Mouse (Mus musculus): ENCODE results near the gene Prokr2. TPM values are rescaled to one million over a fixed set of nuclear protein-coding genes. Genes with fewer than 3 reads are reported as not detected.

Gene Prokr2
- polyA plus RNA-seq, 1 experiment from 2014 or later: not detected

GRCm38 (mm10) chr2:132384511-132385193 is 595 bp downstream of the Prokr2 start:
- no peak for TF ChIP-seq EP300 (optimal IDR thresholded peaks at IDR 0.05)
- TF ChIP-seq CTCF (IDR thresholded peaks at IDR 0.05; ENCODE audit: low read depth): no peak
- H3K9me3 ChIP-seq (ENCODE audit: control insufficient read depth, low read length): no peaks in the 10 kb centered on the region
- under 1% methylated on average over 31 of the region's 31 CpGs for WGBS
- peak overlapping the region; percentile 43 for H3K4me3 ChIP-seq (ENCODE audit: low read depth, low read length)
- ATAC-seq (ENCODE audit: low FRiP score, low TSS enrichment) (peak; percentile 42; the same call in 1 of the 2 replicates), DNase-seq (ENCODE audit: low spot score) (no peak)
- peak overlapping the region; percentile 86 for H3K4me2 ChIP-seq (replicated peaks; ENCODE audit: low read depth)
- 0 out of 2 replicates have a peak, but pooled peaks cover 5% of the 10 kb centered on the region for H3K4me1 ChIP-seq (replicated peaks; ENCODE audit: control insufficient read depth, insufficient read depth)
- no peak overlapping the region for H3K27ac ChIP-seq (replicated peaks)
- 0 out of 2 replicates have a peak overlapping the region, but pooled peaks have one; percentile 18 for H3K9ac ChIP-seq (ENCODE audit: low read length)
- H3K27me3 ChIP-seq (ENCODE audit: control insufficient read depth, insufficient read depth, low read length): no peaks in the 10 kb centered on the region; the same call in 1 of the 2 replicates
- no peaks in the 10 kb centered on the region for H3K36me3 ChIP-seq (ENCODE audit: control insufficient read depth, insufficient read depth, low read length)

DNA sequence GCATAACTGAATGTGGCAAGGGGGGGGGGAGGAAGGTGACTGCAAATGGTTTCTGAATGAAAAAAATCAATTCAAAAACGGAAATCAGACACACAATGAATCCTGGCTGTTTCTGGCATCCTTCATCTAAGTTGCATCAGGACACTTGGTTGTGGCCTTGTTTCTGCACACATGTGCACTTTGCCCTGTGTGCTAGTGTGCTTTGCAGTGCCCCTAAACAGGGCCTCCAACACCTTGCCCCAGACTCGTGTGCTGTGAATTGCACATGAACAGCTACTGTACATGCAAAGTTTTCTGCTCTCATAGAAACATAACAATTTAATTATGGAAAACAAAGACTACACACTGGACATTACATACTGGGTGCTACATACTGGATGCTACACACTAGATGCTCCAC is 2.9 kb downstream of the Prokr2 start:
- Histone ChIP-seq H3K27ac (replicated peaks) (no peak overlapping the region), H3K4me3 (ENCODE audit: low read depth, low read length) (no peak overlapping the region), H3K36me3 (ENCODE audit: control insufficient read depth, insufficient read depth, low read length) (no peaks in the 10 kb centered on the region), H3K9me3 (ENCODE audit: control insufficient read depth, low read length) (no peaks in the 10 kb centered on the region), H3K4me1 (replicated peaks; ENCODE audit: control insufficient read depth, insufficient read depth) (0 out of 2 replicates have a peak, but pooled peaks cover 5% of the 10 kb centered on the region), H3K27me3 (ENCODE audit: control insufficient read depth, insufficient read depth, low read length) (no peaks in the 10 kb centered on the region; the same call in 1 of the 2 replicates), H3K4me2 (replicated peaks; ENCODE audit: low read depth) (no peak overlapping the region), H3K9ac (ENCODE audit: low read length) (no peak overlapping the region)
- no peak for TF ChIP-seq EP300 (optimal IDR thresholded peaks at IDR 0.05)
- TF ChIP-seq CTCF (IDR thresholded peaks at IDR 0.05; ENCODE audit: low read depth): no peak
- no peak for ATAC-seq (ENCODE audit: low FRiP score, low TSS enrichment)
- DNase-seq (ENCODE audit: low spot score): no peak
- 62% methylated on average over 2 of the region's 2 CpGs for WGBS

- Histone ChIP-seq H3K27me3 (ENCODE audit: control insufficient read depth, insufficient read depth, low read length) (no peaks in the 10 kb centered on the region), H3K4me2 (replicated peaks; ENCODE audit: low read depth) (no peak overlapping the region), H3K36me3 (ENCODE audit: control insufficient read depth, insufficient read depth, low read length) (no peaks in the 10 kb centered on the region), H3K4me1 (replicated peaks; ENCODE audit: control insufficient read depth, insufficient read depth) (0 out of 2 replicates have a peak, but pooled peaks cover 2% of the 10 kb centered on the region), H3K27ac (replicated peaks) (no peak overlapping the region), H3K4me3 (ENCODE audit: low read depth, low read length) (no peak overlapping the region), H3K9me3 (ENCODE audit: control insufficient read depth, low read length) (no peaks in the 10 kb centered on the region), H3K9ac (ENCODE audit: low read length) (no peak overlapping the region)
- TF ChIP-seq CTCF (IDR thresholded peaks at IDR 0.05; ENCODE audit: low read depth) (no peak), EP300 (optimal IDR thresholded peaks at IDR 0.05) (no peak)
- DNase-seq (ENCODE audit: low spot score) (no peak), ATAC-seq (ENCODE audit: low FRiP score, low TSS enrichment) (no peak)
- 38% methylated on average over 4 of the region's 4 CpGs for WGBS
Measured at GRCm38 (mm10) chr2:132379690-132380089, 5.6 kb downstream of the Prokr2 start.

GRCm38 (mm10) chr2:132378602-132379150 is 6.6 kb downstream of the Prokr2 start:
- H3K9ac ChIP-seq (ENCODE audit: low read length): no peak overlapping the region
- no peak overlapping the region for H3K4me3 ChIP-seq (ENCODE audit: low read depth, low read length)
- TF ChIP-seq CTCF (IDR thresholded peaks at IDR 0.05; ENCODE audit: low read depth) (no peak), EP300 (optimal IDR thresholded peaks at IDR 0.05) (no peak)
- no peaks in the 10 kb centered on the region for H3K4me1 ChIP-seq (replicated peaks; ENCODE audit: control insufficient read depth, insufficient read depth)
- ATAC-seq (ENCODE audit: low FRiP score, low TSS enrichment): no peak
- WGBS: 60% methylated on average over 10 of the region's 10 CpGs
- H3K9me3 ChIP-seq (ENCODE audit: control insufficient read depth, low read length): no peaks in the 10 kb centered on the region
- H3K27me3 ChIP-seq (ENCODE audit: control insufficient read depth, insufficient read depth, low read length): no peaks in the 10 kb centered on the region
- DNase-seq (ENCODE audit: low spot score): no peak
- H3K36me3 ChIP-seq (ENCODE audit: control insufficient read depth, insufficient read depth, low read length): no peaks in the 10 kb centered on the region
- no peak overlapping the region for H3K4me2 ChIP-seq (replicated peaks; ENCODE audit: low read depth)
- H3K27ac ChIP-seq (replicated peaks): no peak overlapping the region

DNA sequence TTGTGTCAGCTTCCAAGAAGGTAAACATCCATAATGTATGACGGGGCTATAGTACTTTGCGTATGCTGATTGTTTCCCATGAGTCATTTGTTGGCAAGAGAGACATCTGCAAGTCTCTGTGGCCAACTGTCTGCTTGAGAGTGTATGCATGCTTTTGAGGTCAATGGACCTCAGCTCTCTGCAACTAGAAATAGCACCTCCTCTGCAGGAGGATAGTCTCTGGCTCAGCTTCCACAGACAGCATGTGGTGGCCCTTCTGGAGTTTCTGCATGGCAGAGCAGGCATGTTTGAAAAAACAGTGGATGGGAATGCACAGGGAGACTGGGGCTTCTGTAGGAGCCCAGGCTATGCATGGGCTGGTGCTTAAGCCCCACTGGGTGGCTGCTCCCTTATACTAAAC is 7.8 kb downstream of the Prokr2 start:
- no peaks in the 10 kb centered on the region for H3K4me1 ChIP-seq (replicated peaks; ENCODE audit: control insufficient read depth, insufficient read depth)
- no peaks in the 10 kb centered on the region for H3K27me3 ChIP-seq (ENCODE audit: control insufficient read depth, insufficient read depth, low read length)
- no peaks in the 10 kb centered on the region for H3K36me3 ChIP-seq (ENCODE audit: control insufficient read depth, insufficient read depth, low read length)
- TF ChIP-seq EP300 (optimal IDR thresholded peaks at IDR 0.05) (no peak), CTCF (IDR thresholded peaks at IDR 0.05; ENCODE audit: low read depth) (no peak)
- ATAC-seq (ENCODE audit: low FRiP score, low TSS enrichment) (no peak), DNase-seq (ENCODE audit: low spot score) (no peak)
- H3K27ac ChIP-seq (replicated peaks): no peak overlapping the region
- H3K4me2 ChIP-seq (replicated peaks; ENCODE audit: low read depth): no peak overlapping the region
- no peaks in the 10 kb centered on the region for H3K9me3 ChIP-seq (ENCODE audit: control insufficient read depth, low read length)
- H3K4me3 ChIP-seq (ENCODE audit: low read depth, low read length): no peak overlapping the region
- no peak overlapping the region for H3K9ac ChIP-seq (ENCODE audit: low read length)
- WGBS: 27% methylated on average over 2 of the region's 2 CpGs

- H3K36me3 ChIP-seq (ENCODE audit: control insufficient read depth, insufficient read depth, low read length): no peaks in the 10 kb centered on the region
- no peak for TF ChIP-seq CTCF (IDR thresholded peaks at IDR 0.05; ENCODE audit: low read depth)
- TF ChIP-seq EP300 (optimal IDR thresholded peaks at IDR 0.05): no peak
- H3K9me3 ChIP-seq (ENCODE audit: control insufficient read depth, low read length): no peaks in the 10 kb centered on the region
- 0 out of 2 replicates have a peak, but pooled peaks have one; percentile 35 for ATAC-seq (ENCODE audit: low FRiP score, low TSS enrichment)
- no peak overlapping the region for H3K4me2 ChIP-seq (replicated peaks; ENCODE audit: low read depth)
- DNase-seq (ENCODE audit: low spot score): no peak
- WGBS: 76% methylated on average over 3 of the region's 3 CpGs
- no peak overlapping the region for H3K9ac ChIP-seq (ENCODE audit: low read length)
- H3K4me3 ChIP-seq (ENCODE audit: low read depth, low read length): no peak overlapping the region
- no peak overlapping the region for H3K27ac ChIP-seq (replicated peaks)
- H3K27me3 ChIP-seq (ENCODE audit: control insufficient read depth, insufficient read depth, low read length): no peaks in the 10 kb centered on the region
- no peaks in the 10 kb centered on the region for H3K4me1 ChIP-seq (replicated peaks; ENCODE audit: control insufficient read depth, insufficient read depth)
Measured at GRCm38 (mm10) chr2:132375721-132376120, 9.5 kb downstream of the Prokr2 start.
